Mouse (Mus musculus) megakaryocyte, embryonic 14.5 days (primary cell): Measurements from ENCODE around the gene Rce1.

Source experiments
- FLI1 ChIP-seq: IDR thresholded peaks from 2 replicates; pipeline ENCODE4 v1.6.1; 2012; ENCODE audit warnings: low read length, inconsistent platforms, mixed read lengths
- GATA1 ChIP-seq: IDR thresholded peaks from 3 replicates; pipeline ENCODE4 v1.6.1; 2012; ENCODE audit warnings: mixed read lengths, low read length, inconsistent platforms, borderline replicate concordance

- TF ChIP-seq GATA1 (no peak), FLI1 (no peak)
Measured at GRCm38 (mm10) chr19:4583856-4584255, 41.6 kb downstream of the Rce1 start.
